Mouse (Mus musculus) stomach, embryonic 14.5 days (tissue): ENCODE data around the gene Nfasc. TPM values are rescaled to one million over a fixed set of nuclear protein-coding genes. Genes with fewer than 3 reads are reported as not detected.

Experiments used
- ATAC-seq: fragments of 200-750 bp; cut with Nextera tagmentation; 2 replicates; pipeline ENCODE4 v1.8.0; 2017; ENCODE audit warnings: low read depth, moderate TSS enrichment; ENCODE audit not compliant: insufficient number of reproducible peaks, insufficient read depth, low FRiP score
- H3K27ac ChIP-seq: fragments of 300-500 bp; sonication (generic); 2 replicates; pipeline ENCODE4 v1.5.1; 2014; ENCODE audit warnings: mild to moderate bottlenecking, low read length, moderate library complexity, mixed read lengths
- H3K27me3 ChIP-seq: fragments of 300-500 bp; sonication (generic); 2 replicates; pipeline ENCODE4 v1.6.1; 2014; ENCODE audit warnings: low read length, control low read depth, mixed read lengths; ENCODE audit not compliant: control insufficient read depth, insufficient read depth
- H3K36me3 ChIP-seq: fragments of 300-500 bp; sonication (generic); 2 replicates; pipeline ENCODE4 v1.6.1; 2014; ENCODE audit warnings: mild to moderate bottlenecking, control low read depth, low read length, moderate library complexity, mixed read lengths; ENCODE audit not compliant: control insufficient read depth, insufficient read depth
- H3K4me1 ChIP-seq: fragments of 300-500 bp; sonication (generic); 2 replicates; pipeline ENCODE4 v1.6.1; 2014; ENCODE audit warnings: low read length, control low read depth, mixed read lengths; ENCODE audit not compliant: control insufficient read depth, insufficient read depth
- H3K4me2 ChIP-seq: fragments of 300-500 bp; sonication (generic); replicated peaks from 2 replicates; pipeline ENCODE4 v1.6.1; 2014; ENCODE audit warnings: low read depth, low read length, control low read depth
- H3K4me3 ChIP-seq: fragments of 300-500 bp; sonication (generic); 2 replicates; pipeline ENCODE4 v1.5.1; 2014; ENCODE audit warnings: low read depth, low read length, control low read depth
- H3K9ac ChIP-seq: fragments of 300-500 bp; sonication (generic); replicated peaks from 2 replicates; pipeline ENCODE4 v1.6.1; 2014; ENCODE audit warnings: low read depth, mild to moderate bottlenecking, control low read depth, low read length, moderate library complexity, mixed read lengths
- H3K9me3 ChIP-seq: fragments of 300-500 bp; sonication (generic); 2 replicates; pipeline ENCODE4 v1.6.1; 2016; ENCODE audit warnings: low read depth, low read length, control low read depth; ENCODE audit not compliant: control insufficient read depth
- WGBS: fragments of 180-500 bp; shearing (Covaris S2); extraction: QIAGEN DNeasy Blood & Tissue Kit; methylation state at CpG from one replicate; pipeline ENCODE4 v1.1.7; 2014; 5-methylcytosine and 5-hydroxymethylcytosine counted together
- polyA plus RNA-seq: library from polyadenylated mRNA; unstranded; fragments of >200 nt; fragmentation: Nextera tagmentation; extraction: Ambion mirVana; gene quantifications from 2 replicates; pipeline ENCODE4 v1.2.1, GENCODE M21; 2014

Nfasc gene
- polyA plus RNA-seq, 1 experiment from 2014 or later = 5.0 TPM

DNA sequence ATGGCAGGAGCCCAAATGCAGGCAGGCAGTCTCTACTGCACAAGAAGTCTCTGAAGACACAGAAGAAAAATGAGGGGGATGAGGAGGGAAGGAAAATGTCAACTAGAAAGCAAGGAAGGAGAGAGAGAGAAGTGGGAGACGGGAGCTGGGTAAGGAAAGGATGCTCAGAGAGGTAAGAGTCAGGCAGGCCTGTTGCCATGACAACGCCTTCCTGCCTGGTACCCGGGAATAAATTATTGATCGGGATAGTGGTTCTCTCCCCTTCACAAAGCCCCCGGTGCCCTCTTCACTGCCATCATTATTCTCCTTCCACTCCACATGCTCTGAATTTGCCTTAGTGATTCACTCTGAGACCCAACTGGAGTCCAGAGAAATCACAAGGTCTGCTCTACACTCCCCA is 23.4 kb downstream of the Nfasc start:
- WGBS = 75% methylated on average over 5 of the region's 5 CpGs

DNA sequence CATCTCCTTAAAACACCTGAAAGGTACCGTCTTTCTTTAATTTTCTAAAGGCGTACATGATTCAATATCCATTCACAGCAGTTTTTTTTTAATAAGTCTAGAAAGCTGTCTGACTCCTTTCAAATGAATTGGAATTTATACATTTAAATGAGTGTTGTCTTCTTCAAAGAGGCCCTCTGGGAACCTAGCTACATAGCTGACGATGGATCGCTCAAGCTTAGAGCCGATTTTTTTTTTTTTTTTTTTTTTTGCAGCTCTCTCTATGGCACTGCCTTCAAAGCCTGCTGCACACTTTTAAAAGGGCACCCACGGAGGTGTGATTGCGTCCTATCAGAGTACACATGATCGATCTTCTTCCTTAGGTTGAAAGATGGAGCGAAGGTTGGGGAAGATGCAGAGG is 26.6 kb downstream of the Nfasc start:
- no peaks in the 10 kb centered on the region for H3K9me3 ChIP-seq
- H3K36me3 ChIP-seq = no peaks in the 10 kb centered on the region
- 87% methylated on average over 9 of the region's 9 CpGs for WGBS
- H3K9ac ChIP-seq = no peak overlapping the region
- H3K27me3 ChIP-seq = no peaks in the 10 kb centered on the region
- no peak overlapping the region for H3K27ac ChIP-seq
- no peaks in the 10 kb centered on the region for H3K4me1 ChIP-seq
- H3K4me2 ChIP-seq = no peak overlapping the region
- no peak overlapping the region for H3K4me3 ChIP-seq
- no peak for ATAC-seq

More for the DNA sequence above, 23.4 kb downstream of the Nfasc start:
- Histone ChIP-seq H3K9me3 (no peaks in the 10 kb centered on the region), H3K4me3 (no peak overlapping the region), H3K36me3 (no peaks in the 10 kb centered on the region), H3K9ac (no peak overlapping the region), H3K4me2 (no peak overlapping the region), H3K27ac (no peak overlapping the region), H3K4me1 (no peaks in the 10 kb centered on the region), H3K27me3 (no peaks in the 10 kb centered on the region)
- ATAC-seq = no peak

DNA sequence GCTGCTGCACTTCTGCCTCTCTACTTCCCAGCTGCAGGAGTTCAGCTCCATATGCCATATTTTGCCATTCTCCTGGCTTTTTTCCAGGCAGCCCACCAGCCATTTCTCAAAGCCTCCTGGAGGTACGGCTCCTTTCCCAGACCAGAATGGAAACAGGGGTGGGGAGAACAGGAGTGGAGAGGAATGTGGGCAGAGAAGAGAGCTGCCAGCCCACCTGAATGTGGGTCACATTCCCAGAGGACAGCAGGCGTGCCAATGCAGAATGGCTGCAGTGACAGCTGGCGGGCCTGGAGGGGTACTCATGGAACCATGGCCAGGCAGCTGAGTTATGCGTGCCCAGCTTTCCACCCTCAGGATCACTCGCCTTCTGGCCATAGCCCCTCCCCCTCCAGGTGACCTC is 32.2 kb downstream of the Nfasc start:
- no peaks in the 10 kb centered on the region for H3K36me3 ChIP-seq
- no peak overlapping the region for H3K4me3 ChIP-seq
- ATAC-seq = no peak
- H3K27ac ChIP-seq = no peak overlapping the region
- 58% methylated on average over 5 of the region's 5 CpGs for WGBS
- H3K27me3 ChIP-seq = no peaks in the 10 kb centered on the region
- no peak overlapping the region for H3K4me2 ChIP-seq
- H3K4me1 ChIP-seq = no peaks in the 10 kb centered on the region
- no peaks in the 10 kb centered on the region for H3K9me3 ChIP-seq
- H3K9ac ChIP-seq = no peak overlapping the region

DNA sequence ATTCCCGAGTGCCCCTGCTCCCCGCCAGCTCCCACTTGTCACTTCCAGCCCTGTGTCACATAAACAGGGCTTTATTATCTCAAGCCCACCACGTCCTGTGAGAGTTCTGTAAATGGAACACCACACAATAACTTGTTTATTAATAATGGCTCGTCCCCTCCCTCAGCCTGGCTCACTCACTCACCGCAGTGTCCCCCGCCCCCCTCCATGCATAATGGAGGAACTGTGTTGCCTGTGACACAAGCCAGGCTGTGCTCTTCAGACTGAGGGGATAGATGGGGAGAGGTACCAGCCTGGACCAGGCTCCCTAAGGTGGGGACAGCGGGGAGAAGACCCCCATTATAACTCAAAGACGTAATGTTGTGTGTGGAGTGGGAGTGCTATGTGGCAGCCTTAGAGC is 34.3 kb downstream of the Nfasc start:
- no peaks in the 10 kb centered on the region for H3K9me3 ChIP-seq
- H3K4me2 ChIP-seq = no peak overlapping the region
- 49% methylated on average over 8 of the region's 8 CpGs for WGBS
- no peaks in the 10 kb centered on the region for H3K4me1 ChIP-seq
- H3K27ac ChIP-seq = no peak overlapping the region
- H3K27me3 ChIP-seq = no peaks in the 10 kb centered on the region
- no peak overlapping the region for H3K4me3 ChIP-seq
- H3K36me3 ChIP-seq = no peaks in the 10 kb centered on the region
- no peak overlapping the region for H3K9ac ChIP-seq
- ATAC-seq = no peak

DNA sequence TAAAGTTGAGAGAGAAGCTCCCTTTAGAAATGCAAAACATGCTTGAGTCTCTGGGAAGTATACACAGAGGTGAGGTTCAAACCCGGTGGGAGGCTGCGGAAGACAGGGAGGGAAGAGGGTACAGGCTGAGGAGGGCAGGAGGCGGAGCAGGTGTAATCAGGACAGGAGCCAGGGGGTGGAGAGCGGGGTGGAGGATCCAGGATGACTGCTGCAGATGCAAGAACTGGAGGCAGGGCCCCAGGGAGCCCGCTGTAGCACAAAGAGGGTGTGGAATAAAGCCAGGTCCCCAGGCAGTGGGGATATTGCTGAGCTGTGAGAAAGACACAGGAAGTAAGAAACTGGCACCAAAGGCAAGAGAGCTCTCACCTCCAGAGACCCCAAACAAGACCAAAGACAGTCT is 38.1 kb downstream of the Nfasc start:
- no peaks in the 10 kb centered on the region for H3K36me3 ChIP-seq
- H3K4me2 ChIP-seq = no peak overlapping the region
- H3K27me3 ChIP-seq = no peaks in the 10 kb centered on the region
- no peak overlapping the region for H3K9ac ChIP-seq
- no peaks in the 10 kb centered on the region for H3K4me1 ChIP-seq
- H3K4me3 ChIP-seq = no peak overlapping the region
- ATAC-seq = no peak
- H3K9me3 ChIP-seq = no peaks in the 10 kb centered on the region
- H3K27ac ChIP-seq = no peak overlapping the region
- 19% methylated on average over 5 of the region's 5 CpGs for WGBS

DNA sequence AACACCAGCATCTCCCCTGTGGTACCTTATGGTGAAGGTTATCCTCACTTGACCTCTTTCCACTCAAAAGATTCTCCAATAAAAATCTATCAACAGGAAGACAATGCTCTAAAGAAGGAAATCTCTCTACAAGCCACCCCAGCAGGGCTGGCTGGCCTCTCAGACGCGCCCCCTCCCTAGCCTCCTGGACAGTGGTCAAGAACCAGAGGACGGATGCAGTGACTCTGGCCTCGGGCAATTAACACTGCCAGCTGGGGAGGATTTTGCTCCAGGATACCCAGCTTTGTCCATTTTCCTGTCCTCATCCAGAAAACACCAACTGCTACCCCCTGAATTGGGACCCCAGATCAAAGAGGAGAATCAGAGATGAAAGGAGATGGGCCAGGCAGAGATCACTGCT is 44.7 kb downstream of the Nfasc start:
- 69% methylated on average over 4 of the region's 4 CpGs for WGBS
- Histone ChIP-seq H3K4me1 (no peaks in the 10 kb centered on the region), H3K4me2 (no peak overlapping the region), H3K4me3 (no peak overlapping the region), H3K9ac (no peak overlapping the region), H3K27me3 (no peaks in the 10 kb centered on the region), H3K27ac (no peak overlapping the region), H3K9me3 (no peaks in the 10 kb centered on the region), H3K36me3 (no peaks in the 10 kb centered on the region)
- ATAC-seq = no peak

DNA sequence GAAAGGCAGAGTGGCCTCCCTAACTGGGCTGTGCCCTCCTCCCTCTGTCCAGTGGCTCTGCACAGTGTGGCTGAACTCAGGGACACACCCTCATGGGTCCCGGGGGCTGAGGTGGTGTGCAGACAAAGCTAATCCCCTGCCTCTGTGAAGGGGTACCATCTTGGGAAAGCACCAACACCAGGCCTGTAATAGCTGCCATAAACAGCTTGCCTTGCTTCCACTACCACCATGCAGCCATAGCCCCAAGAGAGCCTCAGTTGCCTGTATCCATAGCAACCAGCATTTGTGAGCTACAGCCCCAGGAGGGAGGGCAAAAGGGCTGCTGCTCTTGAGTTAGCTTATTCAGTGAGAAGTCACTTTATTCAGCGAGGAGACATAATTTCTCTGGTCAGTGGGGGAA is 45.4 kb downstream of the Nfasc start:
- Histone ChIP-seq H3K27ac (no peak overlapping the region), H3K9ac (no peak overlapping the region), H3K9me3 (no peaks in the 10 kb centered on the region), H3K4me3 (no peak overlapping the region), H3K4me1 (no peaks in the 10 kb centered on the region), H3K4me2 (no peak overlapping the region), H3K27me3 (no peaks in the 10 kb centered on the region), H3K36me3 (no peaks in the 10 kb centered on the region)
- no peak for ATAC-seq
- 38% methylated on average over 2 of the region's 2 CpGs for WGBS

DNA sequence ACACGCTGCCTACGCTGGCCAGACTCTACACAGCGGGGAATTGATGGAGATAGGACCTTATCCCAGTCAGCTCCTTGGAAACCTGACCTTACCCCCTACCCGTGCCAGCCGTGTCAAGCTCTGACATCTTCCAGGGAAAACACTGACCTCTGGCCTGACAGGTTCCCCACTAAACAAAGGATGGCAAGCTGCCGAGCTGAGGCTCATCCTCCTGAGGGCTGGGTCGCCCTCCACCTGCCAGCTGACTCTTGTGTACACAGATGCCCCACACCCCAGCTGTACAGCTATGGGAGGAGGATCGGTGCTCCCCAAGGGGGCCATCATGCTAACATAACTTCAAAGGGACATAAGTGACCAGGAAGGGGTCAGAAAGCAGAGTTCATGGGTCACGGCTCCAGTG is 47.6 kb downstream of the Nfasc start:
- 36% methylated on average over 9 of the region's 9 CpGs for WGBS
- Histone ChIP-seq H3K4me1 (no peaks in the 10 kb centered on the region), H3K9ac (no peak overlapping the region), H3K36me3 (no peaks in the 10 kb centered on the region), H3K4me2 (no peak overlapping the region), H3K4me3 (no peak overlapping the region), H3K9me3 (no peaks in the 10 kb centered on the region), H3K27ac (no peak overlapping the region), H3K27me3 (no peaks in the 10 kb centered on the region)
- ATAC-seq = no peak

DNA sequence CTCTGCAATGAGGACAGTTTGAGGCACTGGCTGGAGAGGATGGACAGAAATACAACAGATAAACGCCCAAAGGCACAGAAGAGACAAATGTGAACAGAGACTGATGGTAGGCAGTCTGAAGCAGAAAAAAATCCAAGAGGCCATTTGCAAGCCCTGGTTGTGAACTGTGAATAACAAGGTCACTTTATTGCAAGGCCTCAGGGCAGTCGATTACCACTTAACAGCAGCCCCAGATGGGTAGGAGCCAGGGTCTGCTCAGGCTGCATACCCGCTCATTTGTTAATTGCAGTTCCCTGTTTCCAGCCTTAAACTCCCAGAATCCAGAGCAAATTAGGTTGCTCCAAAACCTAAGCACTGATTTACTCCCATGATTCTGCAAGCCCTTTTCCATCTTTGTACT is 52.4 kb downstream of the Nfasc start:
- Histone ChIP-seq H3K4me1 (no peaks in the 10 kb centered on the region), H3K27ac (no peak overlapping the region), H3K9ac (no peak overlapping the region), H3K4me2 (no peak overlapping the region), H3K4me3 (no peak overlapping the region), H3K9me3 (no peaks in the 10 kb centered on the region), H3K36me3 (no peaks in the 10 kb centered on the region), H3K27me3 (no peaks in the 10 kb centered on the region)
- no peak for ATAC-seq
- 53% methylated on average over 3 of the region's 3 CpGs for WGBS
